Mouse (Mus musculus): ENCODE data around the gene Nicn1. TPM values are rescaled to one million over a fixed set of nuclear protein-coding genes. Genes with fewer than 3 reads are reported as not detected.
"Not testable (repeated sequence)": the region's sequence is repeated elsewhere in the genome, so short reads cannot be mapped to it uniquely, and the experiment has no call there.

The Nicn1 gene
- polyA plus RNA-seq, 1 experiment from 2014 or later = 26.0 TPM

- Histone ChIP-seq H3K4me2 (peak overlapping the region; percentile 94), H3K9ac (ENCODE audit: low read depth, low read length) (peak overlapping the region; percentile 98), H3K27ac (ENCODE audit: low read depth, low read length) (peak overlapping the region; percentile 100), H3K4me1 (ENCODE audit: control insufficient read depth, insufficient read depth, low read length) (peaks cover 28% of the 10 kb centered on the region), H3K36me3 (ENCODE audit: control insufficient read depth, insufficient read depth, low read length) (peaks cover 5% of the 10 kb centered on the region; the same call in 1 of the 2 replicates), H3K4me3 (ENCODE audit: low read depth, low read length) (peak overlapping the region; percentile 83), H3K27me3 (ENCODE audit: control insufficient read depth, insufficient read depth, low read length) (no peaks in the 10 kb centered on the region), H3K9me3 (replicated peaks; ENCODE audit: control insufficient read depth, low read length) (no peaks in the 10 kb centered on the region)
- ATAC-seq (replicated peaks; ENCODE audit: insufficient number of reproducible peaks, low FRiP score, low TSS enrichment) = no peak
- WGBS (ENCODE audit: insufficient replicate concordance) = 16% methylated on average over 12 of the region's 12 CpGs
Observed at GRCm38 (mm10) chr9:108307021-108307807, 17.0 kb downstream of the Nicn1 start.

- Histone ChIP-seq H3K4me1 (ENCODE audit: control insufficient read depth, insufficient read depth, low read length) (peaks cover 28% of the 10 kb centered on the region), H3K36me3 (ENCODE audit: control insufficient read depth, insufficient read depth, low read length) (peaks cover 1% of the 10 kb centered on the region; the same call in 1 of the 2 replicates), H3K9me3 (replicated peaks; ENCODE audit: control insufficient read depth, low read length) (no peaks in the 10 kb centered on the region), H3K4me2 (peak overlapping the region; percentile 94), H3K9ac (ENCODE audit: low read depth, low read length) (peak overlapping the region; percentile 68), H3K27me3 (ENCODE audit: control insufficient read depth, insufficient read depth, low read length) (no peaks in the 10 kb centered on the region), H3K4me3 (ENCODE audit: low read depth, low read length) (peak overlapping the region; percentile 83), H3K27ac (ENCODE audit: low read depth, low read length) (no peak overlapping the region)
- ATAC-seq (replicated peaks; ENCODE audit: insufficient number of reproducible peaks, low FRiP score, low TSS enrichment) = no peak
- 30% methylated on average over 2 of the region's 2 CpGs for WGBS (ENCODE audit: insufficient replicate concordance)
Observed at GRCm38 (mm10) chr9:108308141-108308540, 17.9 kb downstream of the Nicn1 start.

- Histone ChIP-seq H3K27ac (ENCODE audit: low read depth, low read length) (no peak overlapping the region), H3K9me3 (replicated peaks; ENCODE audit: control insufficient read depth, low read length) (no peaks in the 10 kb centered on the region), H3K4me1 (ENCODE audit: control insufficient read depth, insufficient read depth, low read length) (no peaks in the 10 kb centered on the region), H3K36me3 (ENCODE audit: control insufficient read depth, insufficient read depth, low read length) (no peaks in the 10 kb centered on the region), H3K9ac (ENCODE audit: low read depth, low read length) (no peak overlapping the region), H3K27me3 (ENCODE audit: control insufficient read depth, insufficient read depth, low read length) (no peaks in the 10 kb centered on the region), H3K4me3 (ENCODE audit: low read depth, low read length) (no peak overlapping the region), H3K4me2 (no peak overlapping the region)
- ATAC-seq (replicated peaks; ENCODE audit: insufficient number of reproducible peaks, low FRiP score, low TSS enrichment) = no peak
- WGBS (ENCODE audit: insufficient replicate concordance) = 90% methylated on average over 3 of the region's 3 CpGs
Observed at GRCm38 (mm10) chr9:108317572-108317971, 27.3 kb downstream of the Nicn1 start.

- no peak overlapping the region for H3K27ac ChIP-seq (ENCODE audit: low read depth, low read length)
- H3K9me3 ChIP-seq (replicated peaks; ENCODE audit: control insufficient read depth, low read length) = no peaks in the 10 kb centered on the region
- H3K4me2 ChIP-seq = no peak overlapping the region
- H3K27me3 ChIP-seq (ENCODE audit: control insufficient read depth, insufficient read depth, low read length) = no peaks in the 10 kb centered on the region
- H3K9ac ChIP-seq (ENCODE audit: low read depth, low read length) = no peak overlapping the region
- H3K4me1 ChIP-seq (ENCODE audit: control insufficient read depth, insufficient read depth, low read length) = no peaks in the 10 kb centered on the region
- H3K4me3 ChIP-seq (ENCODE audit: low read depth, low read length) = no peak overlapping the region
- 81% methylated on average over 2 of the region's 2 CpGs for WGBS (ENCODE audit: insufficient replicate concordance)
- no peak for ATAC-seq (replicated peaks; ENCODE audit: insufficient number of reproducible peaks, low FRiP score, low TSS enrichment)
- H3K36me3 ChIP-seq (ENCODE audit: control insufficient read depth, insufficient read depth, low read length) = no peaks in the 10 kb centered on the region
Observed at GRCm38 (mm10) chr9:108318462-108318861, 28.2 kb downstream of the Nicn1 start.

- not testable (repeated sequence) for H3K4me2 ChIP-seq; H3K36me3 ChIP-seq (ENCODE audit: control insufficient read depth, insufficient read depth, low read length); H3K27me3 ChIP-seq (ENCODE audit: control insufficient read depth, insufficient read depth, low read length); H3K9ac ChIP-seq (ENCODE audit: low read depth, low read length); H3K4me1 ChIP-seq (ENCODE audit: control insufficient read depth, insufficient read depth, low read length); H3K9me3 ChIP-seq (replicated peaks; ENCODE audit: control insufficient read depth, low read length); H3K4me3 ChIP-seq (ENCODE audit: low read depth, low read length); ATAC-seq (replicated peaks; ENCODE audit: insufficient number of reproducible peaks, low FRiP score, low TSS enrichment); H3K27ac ChIP-seq (ENCODE audit: low read depth, low read length)
- WGBS (ENCODE audit: insufficient replicate concordance) = 96% methylated on average over 7 of the region's 7 CpGs
Observed at GRCm38 (mm10) chr9:108322054-108322453, 31.8 kb downstream of the Nicn1 start.

- no peak for ATAC-seq (replicated peaks; ENCODE audit: insufficient number of reproducible peaks, low FRiP score, low TSS enrichment)
- 86% methylated on average over 1 of the region's 1 CpGs for WGBS (ENCODE audit: insufficient replicate concordance)
- no peaks in the 10 kb centered on the region for H3K9me3 ChIP-seq (replicated peaks; ENCODE audit: control insufficient read depth, low read length)
- H3K9ac ChIP-seq (ENCODE audit: low read depth, low read length) = no peak overlapping the region
- H3K27ac ChIP-seq (ENCODE audit: low read depth, low read length) = no peak overlapping the region
- no peaks in the 10 kb centered on the region for H3K27me3 ChIP-seq (ENCODE audit: control insufficient read depth, insufficient read depth, low read length)
- peaks cover 10% of the 10 kb centered on the region for H3K36me3 ChIP-seq (ENCODE audit: control insufficient read depth, insufficient read depth, low read length)
- H3K4me1 ChIP-seq (ENCODE audit: control insufficient read depth, insufficient read depth, low read length) = no peaks in the 10 kb centered on the region
- H3K4me3 ChIP-seq (ENCODE audit: low read depth, low read length) = no peak overlapping the region
- H3K4me2 ChIP-seq = no peak overlapping the region
Observed at GRCm38 (mm10) chr9:108324784-108325183, 34.6 kb downstream of the Nicn1 start.

- H3K9ac ChIP-seq (ENCODE audit: low read depth, low read length) = no peak overlapping the region
- no peak overlapping the region for H3K4me2 ChIP-seq
- H3K36me3 ChIP-seq (ENCODE audit: control insufficient read depth, insufficient read depth, low read length) = peaks cover 16% of the 10 kb centered on the region
- no peak overlapping the region for H3K4me3 ChIP-seq (ENCODE audit: low read depth, low read length)
- no peak for ATAC-seq (replicated peaks; ENCODE audit: insufficient number of reproducible peaks, low FRiP score, low TSS enrichment)
- no peaks in the 10 kb centered on the region for H3K27me3 ChIP-seq (ENCODE audit: control insufficient read depth, insufficient read depth, low read length)
- 96% methylated on average over 2 of the region's 2 CpGs for WGBS (ENCODE audit: insufficient replicate concordance)
- H3K9me3 ChIP-seq (replicated peaks; ENCODE audit: control insufficient read depth, low read length) = no peaks in the 10 kb centered on the region
- no peaks in the 10 kb centered on the region for H3K4me1 ChIP-seq (ENCODE audit: control insufficient read depth, insufficient read depth, low read length)
- H3K27ac ChIP-seq (ENCODE audit: low read depth, low read length) = no peak overlapping the region
Observed at GRCm38 (mm10) chr9:108325811-108326210, 35.6 kb downstream of the Nicn1 start.

- H3K4me1 ChIP-seq (ENCODE audit: control insufficient read depth, insufficient read depth, low read length) = peaks cover 26% of the 10 kb centered on the region
- peak overlapping the region; percentile 97 for H3K9ac ChIP-seq (ENCODE audit: low read depth, low read length)
- H3K4me3 ChIP-seq (ENCODE audit: low read depth, low read length) = no peak overlapping the region
- peak overlapping the region; percentile 98 for H3K27ac ChIP-seq (ENCODE audit: low read depth, low read length)
- H3K4me2 ChIP-seq = peak overlapping the region; percentile 77
- H3K9me3 ChIP-seq (replicated peaks; ENCODE audit: control insufficient read depth, low read length) = no peaks in the 10 kb centered on the region
- peaks cover 19% of the 10 kb centered on the region for H3K36me3 ChIP-seq (ENCODE audit: control insufficient read depth, insufficient read depth, low read length)
- ATAC-seq (replicated peaks; ENCODE audit: insufficient number of reproducible peaks, low FRiP score, low TSS enrichment) = no peak
- WGBS (ENCODE audit: insufficient replicate concordance) = 70% methylated on average over 10 of the region's 10 CpGs
- H3K27me3 ChIP-seq (ENCODE audit: control insufficient read depth, insufficient read depth, low read length) = no peaks in the 10 kb centered on the region
Observed at GRCm38 (mm10) chr9:108337848-108338550, 47.8 kb downstream of the Nicn1 start.

All from heart, embryonic 11.5 days (tissue).